Mouse (Mus musculus): ENCODE results near the gene Dgkq.

Dgkq gene

GRCm38 (mm10) chr5:108668977-108669936 lies at the start of gene Dgkq:
Gene Dgkq, minus strand, starts transcription at chr5:108669672.
- in situ Hi-C loops (cut with MseI, MboI) = no loop called here

- in situ Hi-C loops (cut with MseI, MboI) = no loop called here
These were observed 48.6 kb upstream of the Dgkq start for GRCm38 (mm10) chr5:108718051-108718450.

- in situ Hi-C loops (cut with MseI, MboI) = no loop called here
These were observed 46.5 kb upstream of the Dgkq start for GRCm38 (mm10) chr5:108715974-108716373.

GRCm38 (mm10) chr5:108714149-108714548 lies 44.7 kb upstream of the Dgkq start:
- in situ Hi-C loops (cut with MseI, MboI) = no loop called here

GRCm38 (mm10) chr5:108713691-108714090 lies 44.2 kb upstream of the Dgkq start:
- in situ Hi-C loops (cut with MseI, MboI) = no loop called here

GRCm38 (mm10) chr5:108713096-108713495 lies 43.6 kb upstream of the Dgkq start:
- in situ Hi-C loops (cut with MseI, MboI) = no loop called here

GRCm38 (mm10) chr5:108711968-108712367 lies 42.5 kb upstream of the Dgkq start:
- in situ Hi-C loops (cut with MseI, MboI) = no loop called here

GRCm38 (mm10) chr5:108708981-108709731 lies 39.7 kb upstream of the Dgkq start:
- in situ Hi-C loops (cut with MseI, MboI) = no loop called here

- in situ Hi-C loops (cut with MseI, MboI) = no loop called here
These were observed 38.9 kb upstream of the Dgkq start for GRCm38 (mm10) chr5:108708419-108708818.

- in situ Hi-C loops (cut with MseI, MboI) = no loop called here
These were observed 38.3 kb upstream of the Dgkq start for GRCm38 (mm10) chr5:108707758-108708157.

GRCm38 (mm10) chr5:108703754-108704626 lies 34.5 kb upstream of the Dgkq start:
- in situ Hi-C loops (cut with MseI, MboI) = no loop called here

- in situ Hi-C loops (cut with MseI, MboI) = no loop called here
These were observed 32.0 kb upstream of the Dgkq start for GRCm38 (mm10) chr5:108701341-108702021.

GRCm38 (mm10) chr5:108700346-108700745 lies 30.9 kb upstream of the Dgkq start:
- in situ Hi-C loops (cut with MseI, MboI) = no loop called here

- in situ Hi-C loops (cut with MseI, MboI) = no loop called here
These were observed 27.9 kb upstream of the Dgkq start for GRCm38 (mm10) chr5:108697341-108697753.

- in situ Hi-C loops (cut with MseI, MboI) = no loop called here
These were observed 27.1 kb upstream of the Dgkq start for GRCm38 (mm10) chr5:108696542-108696941.

GRCm38 (mm10) chr5:108695861-108696260 lies 26.4 kb upstream of the Dgkq start:
- in situ Hi-C loops (cut with MseI, MboI) = no loop called here

- in situ Hi-C loops (cut with MseI, MboI) = no loop called here
These were observed 25.1 kb upstream of the Dgkq start for GRCm38 (mm10) chr5:108694352-108695261.

GRCm38 (mm10) chr5:108693872-108694288 lies 24.4 kb upstream of the Dgkq start:
- in situ Hi-C loops (cut with MseI, MboI) = no loop called here

- in situ Hi-C loops (cut with MseI, MboI) = no loop called here
These were observed 22.8 kb upstream of the Dgkq start, which contains the start of gene Fgfrl1 for GRCm38 (mm10) chr5:108692271-108692670. Gene Fgfrl1, plus strand, starts transcription at chr5:108692382.

GRCm38 (mm10) chr5:108691152-108691551 lies 21.7 kb upstream of the Dgkq start:
- in situ Hi-C loops (cut with MseI, MboI) = no loop called here
